Mouse (Mus musculus) hindbrain, embryonic 14.5 days (tissue): ENCODE data around the gene Mpnd. TPM values are rescaled to one million over a fixed set of nuclear protein-coding genes. Genes with fewer than 3 reads are reported as not detected.

Experiments used
- ATAC-seq: fragments of 200-750 bp; cut with Nextera tagmentation; 2 replicates; pipeline ENCODE4 v1.8.0; 2017; ENCODE audit warnings: moderate number of reproducible peaks, mild to moderate bottlenecking, moderate TSS enrichment, moderate library complexity; ENCODE audit not compliant: low FRiP score
- DNase-seq: peaks from one replicate; pipeline ENCODE4 v3.0.0-alpha.2; 2015; ENCODE audit warnings: low spot score
- H3K27ac ChIP-seq: fragments of 300-500 bp; sonication (generic); 2 replicates; pipeline ENCODE4 v1.5.1; 2014; ENCODE audit warnings: mild to moderate bottlenecking, moderate library complexity
- H3K27me3 ChIP-seq: fragments of 300-500 bp; sonication (generic); 2 replicates; pipeline ENCODE4 v1.6.1; 2014; ENCODE audit warnings: mild to moderate bottlenecking, low read length, mixed read lengths; ENCODE audit not compliant: control insufficient read depth, insufficient read depth
- H3K36me3 ChIP-seq: fragments of 300-500 bp; sonication (generic); replicated peaks from 2 replicates; pipeline ENCODE4 v1.6.1; 2014; ENCODE audit not compliant: control insufficient read depth, insufficient read depth
- H3K4me1 ChIP-seq: fragments of 300-500 bp; sonication (generic); replicated peaks from 2 replicates; pipeline ENCODE4 v1.6.1; 2014; ENCODE audit warnings: antibody characterized with exemption, low read length, mixed read lengths; ENCODE audit not compliant: control insufficient read depth, insufficient read depth
- H3K4me2 ChIP-seq: fragments of 300-500 bp; sonication (generic); replicated peaks from 2 replicates; pipeline ENCODE4 v1.6.1; 2014; ENCODE audit warnings: mild to moderate bottlenecking, moderate library complexity
- H3K4me3 ChIP-seq: fragments of 300-500 bp; sonication (generic); replicated peaks from 2 replicates; pipeline ENCODE4 v1.5.1; 2014; ENCODE audit warnings: mild to moderate bottlenecking, low read length
- H3K9ac ChIP-seq: fragments of 300-500 bp; sonication (generic); 2 replicates; pipeline ENCODE4 v1.6.1; 2014
- H3K9me3 ChIP-seq: fragments of 300-500 bp; sonication (generic); 2 replicates; pipeline ENCODE4 v1.6.1; 2016; ENCODE audit warnings: low read length; ENCODE audit not compliant: control insufficient read depth
- WGBS: fragments of 180-500 bp; shearing (Covaris S2); extraction: QIAGEN DNeasy Blood & Tissue Kit; methylation state at CpG from one replicate; pipeline ENCODE4 v1.1.7; 2014; 5-methylcytosine and 5-hydroxymethylcytosine counted together
- polyA plus RNA-seq: library from polyadenylated mRNA; unstranded; fragments of >200 nt; fragmentation: Nextera tagmentation; extraction: Ambion mirVana; gene quantifications from 2 replicates; pipeline ENCODE4 v1.2.1, GENCODE M21; 2014

Gene Mpnd
- polyA plus RNA-seq, 1 experiment from 2014 or later: 151 TPM

DNA sequence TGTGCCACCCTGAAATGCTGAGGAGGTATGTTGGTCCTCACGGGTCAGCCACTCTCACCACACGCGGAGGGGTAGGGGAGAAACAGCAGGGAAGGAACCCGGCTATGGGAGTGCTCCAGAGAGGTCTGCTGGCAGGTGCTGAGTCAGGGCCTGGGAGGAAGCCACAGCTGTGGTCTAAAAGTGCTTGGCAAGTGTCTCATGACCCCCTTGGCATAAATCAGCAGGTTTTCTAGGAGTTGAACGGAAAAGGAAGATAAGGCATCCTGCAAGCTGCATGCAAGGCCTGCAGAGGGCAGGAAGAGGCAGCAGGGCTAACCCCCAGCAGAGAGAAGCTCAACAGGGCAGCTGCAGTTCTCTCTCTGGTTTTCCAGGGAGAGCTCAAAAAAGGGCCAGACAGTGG, 25.4 kb downstream of the Mpnd start:
- H3K4me1 ChIP-seq: peaks cover 12% of the 10 kb centered on the region; the same call in 1 of the 2 replicates
- ATAC-seq: no peak
- H3K4me2 ChIP-seq: no peak overlapping the region
- no peak overlapping the region for H3K9ac ChIP-seq
- no peak overlapping the region for H3K4me3 ChIP-seq
- no peaks in the 10 kb centered on the region for H3K9me3 ChIP-seq
- H3K27me3 ChIP-seq: no peaks in the 10 kb centered on the region
- no peak for DNase-seq
- H3K36me3 ChIP-seq: peaks cover 48% of the 10 kb centered on the region
- 75% methylated on average over 5 of the region's 5 CpGs for WGBS
- H3K27ac ChIP-seq: no peak overlapping the region

DNA sequence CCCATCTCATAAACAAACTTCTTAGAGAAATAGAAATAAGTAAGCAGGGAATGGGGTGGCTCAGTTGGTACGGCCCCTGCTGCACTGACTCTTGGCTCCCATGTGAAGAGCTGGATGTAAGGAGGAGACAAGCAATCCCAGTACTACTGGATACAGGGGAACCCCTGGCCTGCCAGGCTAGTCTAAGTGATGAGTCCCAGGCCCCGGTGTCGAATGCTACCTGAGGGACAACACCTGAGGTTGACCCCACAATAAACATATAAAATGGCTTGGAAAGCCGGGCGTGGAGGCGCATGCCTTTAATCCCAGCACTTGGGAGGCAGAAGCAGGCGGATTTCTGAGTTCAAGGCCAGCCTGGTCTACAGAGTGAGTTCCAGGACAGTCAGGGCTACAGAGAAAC, 25.9 kb downstream of the Mpnd start:
- Histone ChIP-seq H3K36me3 (peaks cover 48% of the 10 kb centered on the region), H3K9ac (no peak overlapping the region), H3K27ac (no peak overlapping the region), H3K4me1 (peaks cover 12% of the 10 kb centered on the region; the same call in 1 of the 2 replicates), H3K4me3 (no peak overlapping the region), H3K27me3 (no peaks in the 10 kb centered on the region), H3K9me3 (no peaks in the 10 kb centered on the region), H3K4me2 (no peak overlapping the region)
- 94% methylated on average over 7 of the region's 7 CpGs for WGBS
- DNase-seq (no peak), ATAC-seq (no peak)

DNA sequence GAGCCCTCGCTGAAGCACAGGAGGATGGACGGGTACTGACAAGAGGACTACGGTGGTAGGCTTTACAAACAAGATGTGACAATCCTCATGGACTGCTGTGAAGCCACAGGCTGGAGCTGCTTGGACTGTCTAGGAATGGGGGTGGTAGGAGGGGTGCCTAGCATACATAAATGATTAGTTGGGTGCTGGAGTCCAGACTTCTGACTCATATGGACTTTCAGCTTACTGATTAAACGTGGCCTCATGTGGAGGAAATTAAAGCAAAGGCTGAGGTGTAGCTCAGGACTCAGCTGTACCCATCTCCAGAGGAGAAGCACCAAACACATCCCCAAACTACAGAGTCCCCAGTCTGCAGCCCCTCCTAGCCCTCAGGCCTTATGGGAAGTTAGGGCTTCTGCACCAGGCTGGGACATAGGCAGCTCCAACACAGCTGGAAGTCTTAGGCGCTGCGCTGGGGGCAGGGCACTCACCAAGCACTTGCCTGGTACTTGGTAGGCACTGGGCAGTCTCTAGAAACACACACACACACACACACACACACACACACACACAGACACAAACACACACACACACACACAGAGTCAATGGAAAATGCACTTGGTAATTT, 26.7 kb downstream of the Mpnd start:
- Histone ChIP-seq H3K9me3 (no peaks in the 10 kb centered on the region), H3K36me3 (peaks cover 45% of the 10 kb centered on the region), H3K9ac (no peak overlapping the region), H3K4me3 (no peak overlapping the region), H3K27ac (no peak overlapping the region), H3K4me1 (peaks cover 12% of the 10 kb centered on the region; the same call in 1 of the 2 replicates), H3K27me3 (no peaks in the 10 kb centered on the region), H3K4me2 (no peak overlapping the region)
- WGBS: 78% methylated on average over 6 of the region's 6 CpGs
- DNase-seq (no peak), ATAC-seq (no peak)

DNA sequence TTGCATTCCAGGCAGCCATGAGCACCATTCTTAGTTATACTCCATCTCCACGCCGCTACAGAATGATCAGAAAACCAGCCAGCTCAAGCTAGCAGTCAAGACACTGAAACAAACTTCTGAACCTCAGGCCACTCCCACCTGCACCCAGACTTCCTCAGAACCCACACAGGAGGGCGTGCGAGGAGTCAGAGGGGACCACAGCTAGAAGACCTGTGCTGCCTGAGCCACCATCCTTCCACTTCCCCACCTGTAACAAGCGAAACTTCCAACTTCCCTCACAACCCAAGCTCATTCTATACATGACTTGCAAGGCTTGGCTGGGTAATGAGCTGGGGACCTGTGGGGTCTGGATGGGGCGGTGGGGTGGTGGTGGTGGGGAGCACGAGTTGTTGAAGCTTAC, 27.3 kb downstream of the Mpnd start:
- no peak for ATAC-seq
- Histone ChIP-seq H3K4me1 (peaks cover 12% of the 10 kb centered on the region; the same call in 1 of the 2 replicates), H3K9me3 (no peaks in the 10 kb centered on the region), H3K4me2 (no peak overlapping the region), H3K9ac (0 out of 2 replicates have a peak overlapping the region, but pooled peaks have one; percentile 20), H3K36me3 (peaks cover 39% of the 10 kb centered on the region), H3K27me3 (no peaks in the 10 kb centered on the region), H3K4me3 (no peak overlapping the region), H3K27ac (no peak overlapping the region)
- DNase-seq: no peak
- 80% methylated on average over 7 of the region's 7 CpGs for WGBS

DNA sequence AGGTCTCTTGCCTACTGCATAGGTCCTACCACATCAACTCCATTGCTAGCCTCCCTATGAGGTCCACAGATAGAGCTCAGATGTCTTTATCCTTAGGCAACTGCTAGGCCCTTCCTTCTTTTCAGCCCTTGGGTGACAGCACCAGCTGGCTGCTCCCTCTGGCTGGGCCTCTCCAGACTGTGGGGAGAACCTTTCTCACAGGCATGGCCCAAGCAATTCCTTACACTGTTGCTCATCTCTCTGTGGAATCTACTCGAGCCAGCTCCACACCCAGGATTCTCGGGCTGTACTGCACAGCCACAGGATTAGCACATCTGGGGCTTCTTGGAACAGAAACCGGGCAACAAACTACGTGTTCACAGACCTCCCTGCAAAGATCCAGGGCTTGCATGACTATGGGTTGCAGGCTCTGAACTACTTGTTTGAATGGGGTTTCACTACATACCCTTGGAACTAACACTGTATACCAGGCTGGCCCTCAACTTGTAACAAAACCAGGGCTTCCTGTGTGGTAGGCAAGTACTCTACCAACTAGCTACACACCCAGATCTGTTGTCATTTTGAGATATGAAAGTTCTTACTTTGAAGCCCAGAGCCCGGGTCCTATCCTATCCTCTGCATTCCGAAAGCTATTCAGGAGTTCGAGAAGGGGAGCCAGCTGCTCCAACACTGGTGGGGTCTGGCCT, 28.7 kb downstream of the Mpnd start:
- Histone ChIP-seq H3K9me3 (no peaks in the 10 kb centered on the region), H3K27ac (no peak overlapping the region), H3K36me3 (peaks cover 29% of the 10 kb centered on the region), H3K4me2 (0 out of 2 replicates have a peak overlapping the region, but pooled peaks have one; percentile 61), H3K27me3 (no peaks in the 10 kb centered on the region), H3K4me1 (peaks cover 12% of the 10 kb centered on the region; the same call in 1 of the 2 replicates), H3K4me3 (no peak overlapping the region), H3K9ac (no peak overlapping the region)
- DNase-seq (no peak), ATAC-seq (no peak)
- 91% methylated on average over 7 of the region's 7 CpGs for WGBS

DNA sequence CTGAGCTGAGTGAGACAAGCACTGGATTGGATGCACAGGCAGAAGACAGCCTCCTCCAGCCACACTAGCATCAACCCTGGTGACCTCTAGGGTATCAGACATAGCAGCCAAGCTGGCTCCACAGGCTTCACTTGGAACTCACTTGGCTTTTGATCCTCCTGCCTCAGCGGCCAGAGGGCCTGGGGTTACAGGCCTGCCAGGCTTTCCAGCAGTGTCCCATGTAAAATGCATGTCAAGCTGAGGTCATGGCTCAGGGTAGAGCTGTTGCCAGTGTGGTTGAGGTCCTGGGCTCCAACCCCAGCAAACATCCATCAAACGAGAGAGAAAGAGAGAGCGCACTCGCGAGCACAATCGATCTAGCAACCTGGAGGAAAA, 29.2 kb downstream of the Mpnd start:
- H3K9ac ChIP-seq: 0 out of 2 replicates have a peak overlapping the region, but pooled peaks have one; percentile 94
- whole genome bisulfite sequencing: 95% methylated on average over 6 of the region's 6 CpGs
- H3K36me3 ChIP-seq: peaks cover 28% of the 10 kb centered on the region
- H3K27ac ChIP-seq: no peak overlapping the region
- H3K4me2 ChIP-seq: peak overlapping the region; percentile 61
- H3K9me3 ChIP-seq: no peaks in the 10 kb centered on the region
- H3K4me1 ChIP-seq: peaks cover 12% of the 10 kb centered on the region; the same call in 1 of the 2 replicates
- DNase-seq (no peak), ATAC-seq (no peak)
- no peaks in the 10 kb centered on the region for H3K27me3 ChIP-seq
- H3K4me3 ChIP-seq: peak overlapping the region; percentile 94; the same call in 1 of the 2 replicates

DNA sequence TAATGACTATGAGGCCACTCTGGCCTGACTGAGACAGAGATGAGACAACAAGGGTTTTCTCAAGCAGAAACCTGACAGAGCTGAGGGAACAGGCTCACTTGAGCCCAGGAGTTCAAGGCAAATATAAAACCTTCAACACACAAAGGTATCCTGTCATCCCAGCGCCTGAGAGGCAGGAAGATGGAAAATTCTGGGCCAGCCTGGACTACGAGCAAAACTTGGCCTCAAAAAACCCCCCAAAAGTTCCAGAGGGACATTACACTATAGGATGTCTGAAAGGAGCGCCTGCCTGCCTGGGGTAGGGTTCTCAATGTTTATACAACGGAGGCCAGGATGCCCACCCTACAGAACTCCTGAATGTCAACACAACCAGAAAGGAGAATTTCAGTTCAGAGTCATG, 29.7 kb downstream of the Mpnd start:
- no peak for DNase-seq
- ATAC-seq: no peak
- no peaks in the 10 kb centered on the region for H3K27me3 ChIP-seq
- no peaks in the 10 kb centered on the region for H3K9me3 ChIP-seq
- H3K4me1 ChIP-seq: peaks cover 12% of the 10 kb centered on the region; the same call in 1 of the 2 replicates
- H3K27ac ChIP-seq: no peak overlapping the region
- H3K36me3 ChIP-seq: peaks cover 28% of the 10 kb centered on the region
- H3K4me2 ChIP-seq: peak overlapping the region; percentile 61
- 83% methylated on average over 4 of the region's 4 CpGs for WGBS
- peak overlapping the region; percentile 94 for H3K4me3 ChIP-seq
- H3K9ac ChIP-seq: peak overlapping the region; percentile 94

DNA sequence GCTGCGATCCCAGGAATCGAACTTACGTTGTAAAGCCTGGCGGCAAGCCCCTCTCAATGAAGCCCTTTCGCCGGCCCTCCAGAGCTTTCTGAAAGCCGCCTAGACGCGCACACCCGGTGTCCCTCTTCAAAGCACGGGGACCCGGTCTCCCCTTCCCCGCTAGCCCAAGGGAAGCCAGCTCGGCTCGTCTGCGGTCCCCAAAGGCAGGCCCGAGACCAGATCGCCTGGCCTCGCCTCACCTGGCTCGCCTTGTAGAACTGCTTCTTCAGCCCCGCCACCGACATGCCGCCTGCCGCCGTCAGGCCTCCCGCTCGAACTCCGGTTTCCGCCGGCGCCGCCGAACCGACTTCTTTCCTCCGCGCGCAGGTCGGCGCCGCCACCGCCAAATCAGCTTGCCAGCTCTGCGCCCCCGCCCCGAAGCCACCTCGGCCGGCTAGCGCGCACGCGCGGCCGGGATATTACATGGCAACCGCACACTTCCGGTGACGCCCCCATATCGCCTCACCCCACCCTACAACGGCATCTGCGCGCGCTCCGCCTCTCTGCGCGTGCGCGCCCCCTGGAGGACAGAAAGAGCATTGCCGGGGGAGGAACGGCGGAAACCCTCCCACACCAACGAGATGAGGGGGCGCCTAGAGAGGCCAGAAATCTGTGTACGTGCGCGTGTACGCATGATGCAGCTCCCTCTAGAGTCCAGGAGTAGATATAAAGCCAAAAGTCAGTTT, 30.8 kb downstream of the Mpnd start, which contains the start of gene Sh3gl1:
Gene Sh3gl1 (minus strand): TSS at position 460 of the 725 bp plus-strand sequence.
- under 1% methylated on average over 73 of the region's 74 CpGs for WGBS
- Histone ChIP-seq H3K27me3 (no peaks in the 10 kb centered on the region), H3K4me1 (peaks cover 19% of the 10 kb centered on the region; the same call in 1 of the 2 replicates), H3K4me2 (peak within 1 kb of the TSS; percentile 61), H3K9ac (peak within 1 kb of the TSS; percentile 94), H3K9me3 (no peaks in the 10 kb centered on the region), H3K27ac (peak within 1 kb of the TSS; percentile 91), H3K36me3 (peaks cover 28% of the 10 kb centered on the region), H3K4me3 (peak within 1 kb of the TSS; percentile 94)
- DNase-seq: peak; percentile 99
- peak; percentile 91 for ATAC-seq

DNA sequence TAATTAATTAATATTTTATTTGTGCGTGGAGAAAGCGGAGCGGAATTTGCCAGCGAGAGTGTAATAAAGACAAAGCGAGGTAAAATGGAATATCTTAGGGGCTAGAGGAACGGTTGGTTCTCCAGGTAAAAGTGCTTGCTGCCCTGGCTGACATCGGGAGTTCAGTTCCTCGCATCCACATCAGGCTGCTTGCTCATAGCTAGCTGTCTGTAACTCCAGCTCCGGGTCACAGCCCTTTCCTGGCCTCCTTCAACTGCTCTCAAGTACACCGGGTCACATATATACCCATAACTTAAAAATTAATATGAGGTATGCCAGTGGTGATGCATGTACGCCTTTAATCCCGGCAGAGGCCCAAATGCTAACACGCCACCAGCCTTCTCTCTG, 31.4 kb downstream of the Mpnd start:
- ATAC-seq (peak; percentile 23), DNase-seq (no peak)
- Histone ChIP-seq H3K4me3 (peak overlapping the region; percentile 94; the same call in 1 of the 2 replicates), H3K9me3 (no peaks in the 10 kb centered on the region), H3K36me3 (peaks cover 27% of the 10 kb centered on the region), H3K27ac (no peak overlapping the region), H3K4me1 (peaks cover 19% of the 10 kb centered on the region; the same call in 1 of the 2 replicates), H3K4me2 (peak overlapping the region; percentile 61), H3K9ac (peak overlapping the region; percentile 18), H3K27me3 (no peaks in the 10 kb centered on the region)
- 37% methylated on average over 13 of the region's 13 CpGs for WGBS
